Mouse (Mus musculus) CH12.LX (cell line): ENCODE data around the gene Tcea3. TPM values are rescaled to one million over a fixed set of nuclear protein-coding genes. Genes with fewer than 3 reads are reported as not detected.

ENCODE experiments used
- DNase-seq: peaks from one replicate; pipeline ENCODE4 v3.0.0-alpha.2; 2013; ENCODE audit errors: extremely low read depth
- H3K27ac ChIP-seq: 2 replicates; pipeline ENCODE4 v1.5.1; 2012; ENCODE audit warnings: low read depth, mild to moderate bottlenecking, control low read depth, moderate library complexity; ENCODE audit not compliant: insufficient read depth
- H3K27me3 ChIP-seq: replicated peaks from 2 replicates; pipeline ENCODE3; 2012; ENCODE audit warnings: inconsistent platforms
- H3K36me3 ChIP-seq, 2 experiments: replicated peaks in 1 of 2; 2 replicates each; pipeline versions ENCODE3 to v1.6.1; 2012; ENCODE audit warnings: inconsistent platforms in 1 of 2, low read length in 1 of 2, mild to moderate bottlenecking in 1 of 2, mixed read lengths in 1 of 2, moderate library complexity in 1 of 2; ENCODE audit not compliant: control insufficient read depth in 1 of 2, insufficient read depth in 1 of 2
- H3K4me1 ChIP-seq, 2 experiments: 2 replicates each; pipeline ENCODE4 v1.6.1; 2012; ENCODE audit warnings: inconsistent platforms in 1 of 2, moderate library complexity in 1 of 2; ENCODE audit not compliant: insufficient read depth in 2 of 2, control insufficient read depth in 1 of 2
- H3K4me2 ChIP-seq: 2 replicates; pipeline ENCODE4 v1.6.1; 2012; ENCODE audit warnings: low read depth, mild to moderate bottlenecking, control low read depth; ENCODE audit not compliant: poor library complexity, insufficient read depth, severe bottlenecking
- H3K4me3 ChIP-seq, 3 experiments: fragments of 150-350 bp in 1 of 3; sonication (generic) in 1 of 3; replicated peaks in 1 of 3; 2 replicates each; pipeline versions ENCODE3 to v1.5.1; 2011 to 2012; ENCODE audit warnings: low read depth in 2 of 3, low read length in 2 of 3, mild to moderate bottlenecking in 2 of 3, moderate library complexity in 2 of 3, control low read depth in 1 of 3, improper control_type of control experiment in 1 of 3, inconsistent platforms in 1 of 3, mixed read lengths in 1 of 3; ENCODE audit not compliant: poor library complexity in 1 of 3
- H3K79me2 ChIP-seq: replicated peaks from 2 replicates; pipeline ENCODE4 v1.6.1; 2012; ENCODE audit warnings: mild to moderate bottlenecking, moderate library complexity; ENCODE audit not compliant: control insufficient read depth, poor library complexity, insufficient read depth, severe bottlenecking; ENCODE audit errors: extremely low read depth
- H3K9ac ChIP-seq: 2 replicates; pipeline ENCODE4 v1.6.1; 2012; ENCODE audit warnings: low read depth, mild to moderate bottlenecking, control low read depth, moderate library complexity; ENCODE audit not compliant: insufficient read depth
- H3K9me3 ChIP-seq: replicated peaks from 2 replicates; pipeline ENCODE3; 2012; ENCODE audit warnings: low read length, inconsistent platforms, mixed read lengths
- CTCF ChIP-seq, 2 experiments: IDR thresholded peaks in 1 of 2; conservative IDR thresholded peaks in 1 of 2; 2 replicates each; pipeline ENCODE4 v1.5.1; 2011 to 2012; ENCODE audit warnings: low read depth in 2 of 2, low read length in 2 of 2, improper control_type of control experiment in 1 of 2, inconsistent platforms in 1 of 2, mild to moderate bottlenecking in 1 of 2, moderate library complexity in 1 of 2
- E2F4 ChIP-seq: IDR thresholded peaks from 2 replicates; pipeline ENCODE4 v1.6.1; 2011; ENCODE audit warnings: low read depth, low read length, improper control_type of control experiment; ENCODE audit not compliant: insufficient replicate concordance
- ELF1 ChIP-seq: IDR thresholded peaks from 2 replicates; pipeline ENCODE4 v1.6.1; 2014; ENCODE audit warnings: low read depth, mild to moderate bottlenecking, inconsistent platforms, low read length, improper control_type of control experiment
- IRF4 ChIP-seq: IDR thresholded peaks from 2 replicates; pipeline ENCODE4 v1.6.1; 2014; ENCODE audit warnings: low read depth, mild to moderate bottlenecking, inconsistent platforms, low read length, improper control_type of control experiment
- JUN ChIP-seq: IDR thresholded peaks from 2 replicates; pipeline ENCODE4 v1.6.1; 2011; ENCODE audit warnings: low read depth, mild to moderate bottlenecking, low read length, improper control_type of control experiment, moderate library complexity; ENCODE audit not compliant: insufficient read depth
- JUND ChIP-seq: conservative IDR thresholded peaks from 2 replicates; pipeline ENCODE4 v1.6.1; 2011; ENCODE audit warnings: low read depth, low read length, improper control_type of control experiment
- KAT2A ChIP-seq: IDR thresholded peaks from 2 replicates; pipeline ENCODE4 v1.6.1; 2012; ENCODE audit warnings: low read length, improper control_type of control experiment, inconsistent platforms; ENCODE audit not compliant: insufficient replicate concordance
- MAFK ChIP-seq: IDR thresholded peaks from 2 replicates; pipeline ENCODE4 v1.6.1; 2011; ENCODE audit warnings: low read length, improper control_type of control experiment; ENCODE audit not compliant: insufficient replicate concordance
- MAX ChIP-seq: IDR thresholded peaks from 2 replicates; pipeline ENCODE4 v1.6.1; 2011; ENCODE audit warnings: low read length, improper control_type of control experiment
- MAZ ChIP-seq: IDR thresholded peaks from 2 replicates; pipeline ENCODE4 v1.6.1; 2012; ENCODE audit warnings: low read depth, mild to moderate bottlenecking, inconsistent platforms, low read length, improper control_type of control experiment, moderate library complexity
- MEF2A ChIP-seq: IDR thresholded peaks from 2 replicates; pipeline ENCODE4 v1.6.1; 2014; ENCODE audit warnings: low read depth, mild to moderate bottlenecking, inconsistent platforms, low read length, improper control_type of control experiment, borderline replicate concordance
- MXI1 ChIP-seq: IDR thresholded peaks from 2 replicates; pipeline ENCODE4 v1.6.1; 2011; ENCODE audit warnings: mild to moderate bottlenecking, low read depth, low read length, improper control_type of control experiment
- MYC ChIP-seq: IDR thresholded peaks from 2 replicates; pipeline ENCODE4 v1.6.1; 2011; ENCODE audit warnings: low read depth, mild to moderate bottlenecking, improper control_type of control experiment, low read length
- NELFE ChIP-seq: IDR thresholded peaks from 2 replicates; pipeline ENCODE4 v1.6.1; 2011; ENCODE audit warnings: low read depth, low read length, improper control_type of control experiment
- NRF1 ChIP-seq: IDR thresholded peaks from 2 replicates; pipeline ENCODE4 v1.6.1; 2014; ENCODE audit warnings: low read depth, mild to moderate bottlenecking, inconsistent platforms, low read length, improper control_type of control experiment, moderate library complexity
- PAX5 ChIP-seq: IDR thresholded peaks from 2 replicates; pipeline ENCODE4 v1.6.1; 2012; ENCODE audit warnings: low read length, inconsistent platforms, mixed read lengths
- POLR2A ChIP-seq: IDR thresholded peaks from 2 replicates; pipeline ENCODE4 v1.6.1; 2011; ENCODE audit warnings: low read depth, mild to moderate bottlenecking, improper control_type of control experiment, low read length
- POLR2AphosphoS2 ChIP-seq: IDR thresholded peaks from 2 replicates; pipeline ENCODE4 v1.6.1; 2011; ENCODE audit warnings: low read depth, low read length, improper control_type of control experiment
- RAD21 ChIP-seq: IDR thresholded peaks from 2 replicates; pipeline ENCODE4 v1.6.1; 2011; ENCODE audit warnings: low read depth, mild to moderate bottlenecking, low read length, improper control_type of control experiment, moderate library complexity
- RCOR1 ChIP-seq: conservative IDR thresholded peaks from 2 replicates; pipeline ENCODE4 v1.6.1; 2012; ENCODE audit warnings: low read depth, mild to moderate bottlenecking, inconsistent platforms, low read length, improper control_type of control experiment
- SIN3A ChIP-seq: IDR thresholded peaks from 2 replicates; pipeline ENCODE4 v1.6.1; 2012; ENCODE audit warnings: low read length, improper control_type of control experiment, inconsistent platforms
- SMC3 ChIP-seq: IDR thresholded peaks from 2 replicates; pipeline ENCODE4 v1.6.1; 2011; ENCODE audit warnings: low read depth, low read length, improper control_type of control experiment
- UBTF ChIP-seq: IDR thresholded peaks from 2 replicates; pipeline ENCODE4 v1.6.1; 2012; ENCODE audit warnings: low read depth, mild to moderate bottlenecking, inconsistent platforms, low read length, improper control_type of control experiment, moderate library complexity
- USF1 ChIP-seq: IDR thresholded peaks from 2 replicates; pipeline ENCODE4 v1.6.1; 2014; ENCODE audit warnings: low read depth, mild to moderate bottlenecking, inconsistent platforms, low read length, improper control_type of control experiment
- USF2 ChIP-seq: conservative IDR thresholded peaks from 2 replicates; pipeline ENCODE4 v1.6.1; 2011; ENCODE audit warnings: low read depth, low read length, improper control_type of control experiment
- ZC3H11A ChIP-seq: IDR thresholded peaks from 2 replicates; pipeline ENCODE4 v1.6.1; 2012; ENCODE audit warnings: low read depth, mild to moderate bottlenecking, inconsistent platforms, low read length, improper control_type of control experiment
- ZKSCAN1 ChIP-seq: IDR thresholded peaks from 2 replicates; pipeline ENCODE4 v1.6.1; 2012; ENCODE audit warnings: low read depth, inconsistent platforms, low read length, improper control_type of control experiment, borderline replicate concordance
- ZNF384 ChIP-seq: IDR thresholded peaks from 2 replicates; pipeline ENCODE4 v1.6.1; 2012; ENCODE audit warnings: low read depth, low read length, improper control_type of control experiment, inconsistent platforms
- dilution Hi-C: fragments of 300-500 bp; cut with MboI; formaldehyde crosslinking; loops from 2 replicates; pipeline ENCODE4 v1.14.3; 2020; ENCODE audit warnings: low sequenced_read_pairs; ENCODE audit not compliant: extremely low pct_unique_long_range_greater_than_20kb, extremely low pct_ligation_motif_present
- in situ Hi-C: fragments of 300-500 bp; cut with MboI; formaldehyde crosslinking; loops from 3 replicates; pipeline ENCODE4 v1.14.3; 2019; ENCODE audit warnings: low sequenced_read_pairs, low pct_ligation_motif_present, low pct_unique_long_range_greater_than_20kb, mixed read lengths
- polyA plus RNA-seq: library from polyadenylated mRNA; unstranded; fragments of >175 nt; gene quantifications from 2 replicates; pipeline ENCODE4 v1.2.1, GENCODE M21; 2012; ENCODE audit warnings: low read depth; ENCODE audit not compliant: insufficient read length
- total RNA-seq, 2 experiments: library from RNA; depleted of rRNA; stranded (reverse); fragments of 300-350 nt in 1 of 2; fragments of >200 nt in 1 of 2; gene quantifications; 2 replicates each; pipeline ENCODE4 v1.2.3; 2012 to 2014

The Tcea3 gene
- total and polyA plus RNA-seq, 3 experiments = not detected

DNA sequence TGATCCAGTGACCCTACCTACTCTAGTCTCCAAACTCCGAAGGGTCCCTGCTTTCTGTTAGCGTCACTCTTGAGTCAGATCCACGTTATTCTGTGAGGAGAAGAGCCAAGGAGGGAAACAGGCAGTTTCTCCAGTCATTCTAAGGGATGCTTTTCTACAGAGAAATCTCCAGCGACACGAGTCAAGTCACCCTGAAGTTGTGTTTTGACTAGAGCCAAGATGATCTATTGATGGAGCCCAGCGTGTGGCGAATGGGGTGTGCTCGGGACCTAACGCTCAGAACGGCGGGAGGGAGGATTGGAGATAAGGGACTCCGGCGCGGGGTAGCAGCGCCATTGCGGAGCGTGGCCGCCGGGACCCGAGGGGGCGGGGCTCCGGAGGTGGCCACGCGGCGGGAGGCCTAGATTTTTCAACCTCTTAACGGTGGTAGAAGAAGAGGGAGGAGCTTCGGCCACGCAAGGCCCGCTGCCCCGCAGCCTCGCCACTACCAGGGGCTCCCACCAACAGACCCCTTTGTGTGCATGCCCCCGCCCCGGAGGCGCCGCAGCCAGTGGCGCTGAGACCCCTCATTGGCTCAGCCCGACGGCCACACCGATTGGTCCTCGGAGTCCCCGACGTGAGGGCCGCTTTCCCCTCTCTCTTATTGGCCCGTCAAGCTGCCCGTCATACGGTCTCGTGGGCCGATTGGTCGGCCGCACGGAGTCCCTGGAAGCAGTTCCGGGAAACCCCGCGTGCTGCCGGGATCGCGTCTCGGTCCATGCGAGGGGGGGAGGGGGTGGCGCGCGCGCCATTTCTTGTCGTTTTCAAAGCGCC, 62.9 kb downstream of the Tcea3 start, which contains the start of gene Hnrnpr (continued):
- TF ChIP-seq IRF4 = peak; percentile 59
- no peak for TF ChIP-seq NRF1
- peak; percentile 84 for TF ChIP-seq POLR2A
- TF ChIP-seq KAT2A = 0 out of 2 replicates have a peak, but pooled peaks have one; percentile 71
- peak; percentile 73 for TF ChIP-seq NELFE
- TF ChIP-seq RAD21 = no peak
- TF ChIP-seq MEF2A = peak; percentile 72; the same call in 1 of the 2 replicates
- no peak for TF ChIP-seq RCOR1
- peak; percentile 66 for TF ChIP-seq SIN3A
- peak; percentile 45 for TF ChIP-seq MXI1
- TF ChIP-seq CTCF (conservative IDR thresholded peaks at IDR 0.05 in 1 of 2, IDR thresholded peaks at IDR 0.05 in 1 of 2; ENCODE audit: low read depth in 2 of 2, low read length in 2 of 2) = no peak
- TF ChIP-seq USF1 = no peak
- TF ChIP-seq ZNF384 = no peak
- no peak for TF ChIP-seq UBTF
- no peak for TF ChIP-seq JUN
- no peak for TF ChIP-seq USF2
- TF ChIP-seq JUND = no peak
- TF ChIP-seq MAFK = no peak
- peak; percentile 93 for TF ChIP-seq ELF1

DNA sequence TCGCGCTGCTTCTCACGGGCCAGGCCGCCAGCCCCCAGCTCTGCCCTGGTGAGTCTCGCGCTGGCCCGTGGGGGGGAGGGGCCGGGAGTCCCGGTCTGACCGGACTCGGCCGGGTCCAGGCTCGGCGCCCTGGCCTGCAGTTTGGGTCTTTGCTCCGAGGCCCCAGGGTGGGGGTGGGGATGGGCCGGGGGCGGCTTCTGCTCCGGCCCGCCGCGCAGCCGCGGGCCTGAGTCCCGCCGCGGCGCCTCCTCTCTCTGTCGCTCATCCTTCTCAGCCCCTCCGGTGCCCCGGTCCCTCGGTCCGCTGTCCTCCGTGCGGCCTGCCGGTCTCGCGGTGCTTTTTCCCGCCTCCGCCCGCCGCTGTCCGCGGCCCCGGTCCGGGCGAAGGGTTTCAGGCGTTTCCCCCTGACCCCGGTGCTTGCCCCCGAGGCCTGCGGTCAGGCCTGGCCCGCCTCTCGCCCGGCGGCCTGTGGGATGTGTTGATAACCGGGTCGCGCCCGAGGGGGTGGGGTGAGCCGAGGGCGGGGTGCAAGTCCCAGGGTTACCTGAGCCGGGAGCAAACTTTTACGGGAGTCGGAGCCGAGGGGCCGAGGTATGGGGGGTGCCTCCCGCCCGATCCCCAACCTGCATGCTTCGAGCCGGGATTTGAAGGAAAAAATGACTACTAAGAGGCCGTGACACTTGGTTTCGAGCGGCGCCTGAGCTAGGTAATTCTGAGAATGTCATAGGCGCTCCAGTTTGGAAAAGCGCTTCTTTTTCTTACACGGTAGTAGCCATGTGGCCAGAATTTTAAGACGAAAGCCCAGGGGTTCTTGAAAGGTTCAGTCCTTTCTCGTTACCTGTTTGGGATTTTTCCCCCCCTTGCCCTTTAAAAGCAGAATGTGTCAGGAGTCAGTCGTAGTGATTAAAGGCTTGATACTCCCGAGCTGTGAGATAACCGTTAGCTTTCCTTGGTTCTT, 63.8 kb downstream of the Tcea3 start:
- H3K27ac ChIP-seq = peak overlapping the region; percentile 83
- in situ Hi-C loops = loop anchor here (5.0 kb wide), 1 partner anchor 39 kb away; no protein-coding TSS in a partner anchor
- DNase-seq = peak; percentile 43

More for the DNA sequence above, 63.8 kb downstream of the Tcea3 start:
- peaks cover 2 to 4% of the 10 kb centered on the region in 2 experiments for H3K36me3 ChIP-seq
- peaks cover 2 to 36% of the 10 kb centered on the region in 2 experiments; a peak in 2 of 4 replicates for H3K4me1 ChIP-seq
- peaks cover 41% of the 10 kb centered on the region for H3K79me2 ChIP-seq
- no peaks in the 10 kb centered on the region for H3K27me3 ChIP-seq
- peak overlapping the region; percentile 72 to 95 (median 84) for H3K4me3 ChIP-seq
- peak overlapping the region; percentile 95 for H3K4me2 ChIP-seq
- dilution Hi-C loops = no loop called here
- peak overlapping the region; percentile 99 for H3K9ac ChIP-seq
- TF ChIP-seq MYC = 0 out of 2 replicates have a peak, but pooled peaks have one; percentile 13
- TF ChIP-seq KAT2A = no peak
- peak; percentile 90 for TF ChIP-seq UBTF
- no peak for TF ChIP-seq MAX
- no peak for TF ChIP-seq USF2
- TF ChIP-seq USF1 = no peak
- no peak for TF ChIP-seq SMC3
- TF ChIP-seq NRF1 = peak; percentile 53
- no peak for TF ChIP-seq ZKSCAN1
- no peak for TF ChIP-seq RCOR1
- peak; percentile 68; the same call in 1 of the 2 replicates for TF ChIP-seq MAZ
- TF ChIP-seq IRF4 = no peak
- no peak for TF ChIP-seq JUND
- TF ChIP-seq ZNF384 = no peak
- peak; percentile 10; the same call in 1 of the 2 replicates for TF ChIP-seq POLR2A
- no peak for TF ChIP-seq ZC3H11A
- no peak for TF ChIP-seq E2F4
- TF ChIP-seq POLR2AphosphoS2 = no peak
- 0 out of 2 replicates have a peak, but pooled peaks have one; percentile 2 for TF ChIP-seq NELFE
- no peak for TF ChIP-seq PAX5
- no peak for TF ChIP-seq CTCF (conservative IDR thresholded peaks at IDR 0.05 in 1 of 2, IDR thresholded peaks at IDR 0.05 in 1 of 2; ENCODE audit: low read depth in 2 of 2, low read length in 2 of 2)
- TF ChIP-seq JUN = no peak
- peak; percentile 72 for TF ChIP-seq SIN3A
- peak; percentile 67 for TF ChIP-seq MXI1
- TF ChIP-seq, all 38 proteins: peak for 8
- no peaks in the 10 kb centered on the region for H3K9me3 ChIP-seq
